Mouse (Mus musculus) CH12.LX (cell line): ENCODE measurements at regions not wholly inside any gene's neighbourhood (a gene's known extent, or its start where the extent isn't known, plus 50 kb on each side); places are given as distances from the start of the nearest gene placed in this dataset.

Experiments used
- DNase-seq: peaks from one replicate; pipeline ENCODE4 v3.0.0-alpha.2; 2013; ENCODE audit errors: extremely low read depth
- H3K27ac ChIP-seq: 2 replicates; pipeline ENCODE4 v1.5.1; 2012; ENCODE audit warnings: low read depth, mild to moderate bottlenecking, control low read depth, moderate library complexity; ENCODE audit not compliant: insufficient read depth
- H3K27me3 ChIP-seq: replicated peaks from 2 replicates; pipeline ENCODE3; 2012; ENCODE audit warnings: inconsistent platforms
- H3K36me3 ChIP-seq, 2 experiments: replicated peaks in 1 of 2; 2 replicates each; pipeline versions ENCODE3 to v1.6.1; 2012; ENCODE audit warnings: inconsistent platforms in 1 of 2, low read length in 1 of 2, mild to moderate bottlenecking in 1 of 2, mixed read lengths in 1 of 2, moderate library complexity in 1 of 2; ENCODE audit not compliant: control insufficient read depth in 1 of 2, insufficient read depth in 1 of 2
- H3K4me1 ChIP-seq, 2 experiments: 2 replicates each; pipeline ENCODE4 v1.6.1; 2012; ENCODE audit warnings: inconsistent platforms in 1 of 2, moderate library complexity in 1 of 2; ENCODE audit not compliant: insufficient read depth in 2 of 2, control insufficient read depth in 1 of 2
- H3K4me2 ChIP-seq: 2 replicates; pipeline ENCODE4 v1.6.1; 2012; ENCODE audit warnings: low read depth, mild to moderate bottlenecking, control low read depth; ENCODE audit not compliant: poor library complexity, insufficient read depth, severe bottlenecking
- H3K4me3 ChIP-seq, 3 experiments: fragments of 150-350 bp in 1 of 3; sonication (generic) in 1 of 3; replicated peaks in 1 of 3; 2 replicates each; pipeline versions ENCODE3 to v1.5.1; 2011 to 2012; ENCODE audit warnings: low read depth in 2 of 3, low read length in 2 of 3, mild to moderate bottlenecking in 2 of 3, moderate library complexity in 2 of 3, control low read depth in 1 of 3, improper control_type of control experiment in 1 of 3, inconsistent platforms in 1 of 3, mixed read lengths in 1 of 3; ENCODE audit not compliant: poor library complexity in 1 of 3
- H3K79me2 ChIP-seq: replicated peaks from 2 replicates; pipeline ENCODE4 v1.6.1; 2012; ENCODE audit warnings: mild to moderate bottlenecking, moderate library complexity; ENCODE audit not compliant: control insufficient read depth, poor library complexity, insufficient read depth, severe bottlenecking; ENCODE audit errors: extremely low read depth
- H3K9ac ChIP-seq: 2 replicates; pipeline ENCODE4 v1.6.1; 2012; ENCODE audit warnings: low read depth, mild to moderate bottlenecking, control low read depth, moderate library complexity; ENCODE audit not compliant: insufficient read depth
- H3K9me3 ChIP-seq: replicated peaks from 2 replicates; pipeline ENCODE3; 2012; ENCODE audit warnings: low read length, inconsistent platforms, mixed read lengths
- BHLHE40 ChIP-seq: IDR thresholded peaks from 2 replicates; pipeline ENCODE4 v1.6.1; 2011; ENCODE audit warnings: mild to moderate bottlenecking, low read depth, low read length, improper control_type of control experiment
- CHD1 ChIP-seq: IDR thresholded peaks from 2 replicates; pipeline ENCODE4 v1.6.1; 2012; ENCODE audit warnings: low read depth, low read length, improper control_type of control experiment, inconsistent platforms
- CTCF ChIP-seq, 2 experiments: IDR thresholded peaks in 1 of 2; conservative IDR thresholded peaks in 1 of 2; 2 replicates each; pipeline ENCODE4 v1.5.1; 2011 to 2012; ENCODE audit warnings: low read depth in 2 of 2, low read length in 2 of 2, improper control_type of control experiment in 1 of 2, inconsistent platforms in 1 of 2, mild to moderate bottlenecking in 1 of 2, moderate library complexity in 1 of 2
- ELF1 ChIP-seq: IDR thresholded peaks from 2 replicates; pipeline ENCODE4 v1.6.1; 2014; ENCODE audit warnings: low read depth, mild to moderate bottlenecking, inconsistent platforms, low read length, improper control_type of control experiment
- EP300 ChIP-seq: IDR thresholded peaks from 2 replicates; pipeline ENCODE4 v1.6.1; 2011; ENCODE audit warnings: low read length, improper control_type of control experiment
- ETS1 ChIP-seq: conservative IDR thresholded peaks from 2 replicates; pipeline ENCODE4 v1.6.1; 2012; ENCODE audit warnings: low read depth, mild to moderate bottlenecking, inconsistent platforms, low read length, improper control_type of control experiment, moderate library complexity
- HCFC1 ChIP-seq: IDR thresholded peaks from 2 replicates; pipeline ENCODE4 v1.6.1; 2012; ENCODE audit warnings: low read depth, mild to moderate bottlenecking, inconsistent platforms, low read length, improper control_type of control experiment
- JUND ChIP-seq: conservative IDR thresholded peaks from 2 replicates; pipeline ENCODE4 v1.6.1; 2011; ENCODE audit warnings: low read depth, low read length, improper control_type of control experiment
- MAX ChIP-seq: IDR thresholded peaks from 2 replicates; pipeline ENCODE4 v1.6.1; 2011; ENCODE audit warnings: low read length, improper control_type of control experiment
- MEF2A ChIP-seq: IDR thresholded peaks from 2 replicates; pipeline ENCODE4 v1.6.1; 2014; ENCODE audit warnings: low read depth, mild to moderate bottlenecking, inconsistent platforms, low read length, improper control_type of control experiment, borderline replicate concordance
- MYC ChIP-seq: IDR thresholded peaks from 2 replicates; pipeline ENCODE4 v1.6.1; 2011; ENCODE audit warnings: low read depth, mild to moderate bottlenecking, improper control_type of control experiment, low read length
- PAX5 ChIP-seq: IDR thresholded peaks from 2 replicates; pipeline ENCODE4 v1.6.1; 2012; ENCODE audit warnings: low read length, inconsistent platforms, mixed read lengths
- POLR2A ChIP-seq: IDR thresholded peaks from 2 replicates; pipeline ENCODE4 v1.6.1; 2011; ENCODE audit warnings: low read depth, mild to moderate bottlenecking, improper control_type of control experiment, low read length
- POLR2AphosphoS2 ChIP-seq: IDR thresholded peaks from 2 replicates; pipeline ENCODE4 v1.6.1; 2011; ENCODE audit warnings: low read depth, low read length, improper control_type of control experiment
- RAD21 ChIP-seq: IDR thresholded peaks from 2 replicates; pipeline ENCODE4 v1.6.1; 2011; ENCODE audit warnings: low read depth, mild to moderate bottlenecking, low read length, improper control_type of control experiment, moderate library complexity
- SIN3A ChIP-seq: IDR thresholded peaks from 2 replicates; pipeline ENCODE4 v1.6.1; 2012; ENCODE audit warnings: low read length, improper control_type of control experiment, inconsistent platforms
- TBP ChIP-seq: conservative IDR thresholded peaks from 2 replicates; pipeline ENCODE4 v1.6.1; 2011; ENCODE audit warnings: low read depth, low read length, improper control_type of control experiment
- TCF12 ChIP-seq: IDR thresholded peaks from 2 replicates; pipeline ENCODE4 v1.6.1; 2014; ENCODE audit warnings: low read depth, mild to moderate bottlenecking, inconsistent platforms, low read length, improper control_type of control experiment
- USF1 ChIP-seq: IDR thresholded peaks from 2 replicates; pipeline ENCODE4 v1.6.1; 2014; ENCODE audit warnings: low read depth, mild to moderate bottlenecking, inconsistent platforms, low read length, improper control_type of control experiment
- USF2 ChIP-seq: conservative IDR thresholded peaks from 2 replicates; pipeline ENCODE4 v1.6.1; 2011; ENCODE audit warnings: low read depth, low read length, improper control_type of control experiment
- ZC3H11A ChIP-seq: IDR thresholded peaks from 2 replicates; pipeline ENCODE4 v1.6.1; 2012; ENCODE audit warnings: low read depth, mild to moderate bottlenecking, inconsistent platforms, low read length, improper control_type of control experiment
- ZKSCAN1 ChIP-seq: IDR thresholded peaks from 2 replicates; pipeline ENCODE4 v1.6.1; 2012; ENCODE audit warnings: low read depth, inconsistent platforms, low read length, improper control_type of control experiment, borderline replicate concordance
- ZMIZ1 ChIP-seq: IDR thresholded peaks from 2 replicates; pipeline ENCODE4 v1.6.1; 2012; ENCODE audit warnings: low read depth, mild to moderate bottlenecking, inconsistent platforms, low read length, improper control_type of control experiment
- dilution Hi-C: fragments of 300-500 bp; cut with MboI; formaldehyde crosslinking; loops from 2 replicates; pipeline ENCODE4 v1.14.3; 2020; ENCODE audit warnings: low sequenced_read_pairs; ENCODE audit not compliant: extremely low pct_unique_long_range_greater_than_20kb, extremely low pct_ligation_motif_present
- in situ Hi-C: fragments of 300-500 bp; cut with MboI; formaldehyde crosslinking; loops from 3 replicates; pipeline ENCODE4 v1.14.3; 2019; ENCODE audit warnings: low sequenced_read_pairs, low pct_ligation_motif_present, low pct_unique_long_range_greater_than_20kb, mixed read lengths

DNA sequence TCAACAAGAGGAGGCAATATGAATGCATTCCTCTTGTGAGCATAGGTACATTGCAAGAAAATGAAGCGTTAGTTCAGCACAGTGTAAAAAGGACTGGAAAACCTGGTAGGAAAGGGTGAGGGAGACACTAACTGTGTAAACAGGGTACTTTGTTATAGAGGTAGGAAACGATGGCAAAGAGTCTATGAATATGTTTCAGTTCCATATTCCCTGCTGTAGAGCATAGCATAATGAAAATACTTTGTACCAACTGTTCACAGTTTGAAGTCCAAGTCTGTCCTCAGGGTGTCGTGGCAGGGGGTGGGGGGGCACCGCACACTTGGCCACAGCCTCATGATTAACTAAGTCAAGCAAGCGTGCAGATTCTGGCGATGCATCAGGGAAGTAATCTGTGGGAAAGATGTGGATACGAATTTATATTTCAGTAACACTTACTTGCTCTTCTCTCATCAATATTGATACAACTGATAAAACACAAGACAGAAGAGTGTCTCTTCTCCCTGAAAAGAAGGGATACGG, 301.4 kb upstream of the Irak1bp1 start:
- Histone ChIP-seq H3K4me2 (no peak overlapping the region), H3K9ac (no peak overlapping the region), H3K79me2 (no peaks in the 10 kb centered on the region), H3K4me3 (no peak overlapping the region), H3K27me3 (no peaks in the 10 kb centered on the region), H3K4me1 (no peaks in the 10 kb centered on the region), H3K9me3 (no peaks in the 10 kb centered on the region), H3K27ac (no peak overlapping the region), H3K36me3 (no peaks in the 10 kb centered on the region)
- no peak for DNase-seq
- in situ Hi-C loops, result no loop called here
- dilution Hi-C loops, result no loop called here
- TF ChIP-seq ZMIZ1 (no peak), ETS1 (no peak), POLR2AphosphoS2 (no peak), CTCF (conservative IDR thresholded peaks at IDR 0.05 in 1 of 2, IDR thresholded peaks at IDR 0.05 in 1 of 2; ENCODE audit: low read depth in 2 of 2, low read length in 2 of 2) (no peak), TBP (no peak), ZC3H11A (no peak), POLR2A (no peak)

DNA sequence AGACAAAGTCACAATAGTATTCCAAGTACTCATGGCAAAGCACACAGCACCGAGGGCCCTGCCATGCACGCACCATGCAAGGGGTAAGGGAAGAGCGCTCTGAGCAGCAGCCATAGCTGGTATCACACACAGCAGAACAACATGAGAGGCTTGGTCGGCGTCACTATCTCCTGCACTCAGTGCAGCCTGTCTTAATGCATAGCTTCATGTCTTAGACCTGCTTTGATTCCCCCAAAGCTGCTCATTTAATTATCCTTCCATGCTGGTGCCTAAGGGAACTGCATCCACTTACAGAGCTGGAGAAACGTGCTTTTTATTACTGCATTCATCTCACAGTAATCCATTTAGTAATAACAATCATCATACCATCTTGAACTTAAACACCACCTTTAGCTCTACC, 276.6 kb upstream of the Irak1bp1 start:
- Histone ChIP-seq H3K4me2 (no peak overlapping the region), H3K9ac (no peak overlapping the region), H3K36me3 (no peaks in the 10 kb centered on the region), H3K27me3 (no peaks in the 10 kb centered on the region), H3K79me2 (no peaks in the 10 kb centered on the region), H3K4me3 (no peak overlapping the region), H3K9me3 (no peaks in the 10 kb centered on the region), H3K4me1 (no peaks in the 10 kb centered on the region), H3K27ac (no peak overlapping the region)
- TF ChIP-seq ZKSCAN1 (no peak), USF1 (no peak), EP300 (no peak), ZC3H11A (no peak), RAD21 (no peak), ZMIZ1 (no peak), CHD1 (no peak), MEF2A (no peak)
- dilution Hi-C loops (no loop called here), in situ Hi-C loops (no loop called here)
- DNase-seq, result no peak

DNA sequence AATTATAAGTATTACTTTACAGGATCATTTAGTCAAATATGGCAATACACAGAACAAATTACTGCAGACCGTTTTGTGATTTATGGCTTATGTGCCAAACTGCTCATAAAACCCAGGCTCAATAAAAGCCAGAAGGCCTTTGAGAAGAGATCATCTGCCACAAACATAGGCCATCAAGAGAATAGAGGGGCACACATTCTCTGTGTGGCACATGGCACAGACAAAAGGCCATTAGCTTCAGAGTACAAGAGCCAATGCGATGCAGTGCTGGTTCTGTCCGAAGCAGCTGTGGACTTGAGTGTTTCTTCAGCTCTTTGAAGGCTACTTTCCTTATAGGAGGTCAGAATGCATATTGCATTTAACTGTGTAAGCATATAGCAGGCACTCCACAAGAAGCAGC, 276.1 kb upstream of the Irak1bp1 start:
- Histone ChIP-seq H3K79me2 (no peaks in the 10 kb centered on the region), H3K9me3 (no peaks in the 10 kb centered on the region), H3K4me2 (no peak overlapping the region), H3K4me3 (no peak overlapping the region), H3K9ac (no peak overlapping the region), H3K4me1 (no peaks in the 10 kb centered on the region), H3K27me3 (no peaks in the 10 kb centered on the region), H3K36me3 (no peaks in the 10 kb centered on the region), H3K27ac (no peak overlapping the region)
- no peak for DNase-seq
- in situ Hi-C loops, result no loop called here
- no peak for TF ChIP-seq POLR2A
- TF ChIP-seq EP300, result no peak
- no peak for TF ChIP-seq ELF1
- TF ChIP-seq POLR2AphosphoS2, result no peak
- TF ChIP-seq MYC, result no peak
- no peak for TF ChIP-seq SIN3A
- no peak for TF ChIP-seq ZC3H11A
- no peak for TF ChIP-seq HCFC1
- TF ChIP-seq MAX, result no peak
- TF ChIP-seq USF1, result no peak
- TF ChIP-seq TCF12, result no peak
- no peak for TF ChIP-seq CHD1
- no peak for TF ChIP-seq PAX5
- no peak for TF ChIP-seq BHLHE40
- no peak for TF ChIP-seq JUND
- TF ChIP-seq ZMIZ1, result no peak
- no peak for TF ChIP-seq ZKSCAN1
- no peak for TF ChIP-seq RAD21
- no peak for TF ChIP-seq TBP
- TF ChIP-seq USF2, result no peak
- dilution Hi-C loops, result no loop called here
